Mouse (Mus musculus) right cerebral cortex, adult 2 months (tissue): ENCODE results near the gene Gm21304.
"Not testable (repeated sequence)": the region's sequence is repeated elsewhere in the genome, so short reads cannot be mapped to it uniquely, and the experiment has no call there.

Experiments
- DNase-seq, 2 experiments: peaks; one replicate each; pipeline ENCODE4 v3.0.0; 2021 to 2022; ENCODE audit warnings: low spot score in 2 of 2

Gm21304 gene

DNA sequence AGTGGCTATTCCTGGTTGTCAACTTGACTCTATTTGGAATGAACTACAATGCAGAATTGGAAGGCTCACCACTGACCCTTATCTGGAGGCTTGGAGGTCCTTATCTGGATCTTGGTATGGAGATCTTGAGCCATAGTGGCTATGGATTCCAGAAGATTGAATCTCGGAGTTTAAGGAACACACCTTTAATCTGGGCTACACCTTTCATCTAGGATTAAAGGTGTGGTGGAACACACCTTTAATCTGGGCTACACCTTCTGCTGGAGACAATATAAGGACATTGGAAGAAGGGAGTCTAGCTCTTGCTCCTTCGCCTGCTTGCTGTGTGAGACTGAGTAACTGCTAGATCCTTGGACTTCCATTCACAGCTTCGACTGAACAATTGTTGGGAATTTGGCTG is at the start of gene Gm21304:
Gene Gm21304, plus strand, starts transcription at position 301 of the 400 bp plus-strand sequence.
- not testable (repeated sequence) for DNase-seq

DNA sequence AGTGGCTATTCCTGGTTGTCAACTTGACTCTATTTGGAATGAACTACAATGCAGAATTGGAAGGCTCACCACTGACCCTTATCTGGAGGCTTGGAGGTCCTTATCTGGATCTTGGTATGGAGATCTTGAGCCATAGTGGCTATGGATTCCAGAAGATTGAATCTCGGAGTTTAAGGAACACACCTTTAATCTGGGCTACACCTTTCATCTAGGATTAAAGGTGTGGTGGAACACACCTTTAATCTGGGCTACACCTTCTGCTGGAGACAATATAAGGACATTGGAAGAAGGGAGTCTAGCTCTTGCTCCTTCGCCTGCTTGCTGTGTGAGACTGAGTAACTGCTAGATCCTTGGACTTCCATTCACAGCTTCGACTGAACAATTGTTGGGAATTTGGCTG is 25.6 kb upstream of the Gm21304 start, which contains the start of gene Gm21293:
Gene Gm21293, plus strand, starts transcription at position 301 of the 400 bp plus-strand sequence.
- not testable (repeated sequence) for DNase-seq

DNA sequence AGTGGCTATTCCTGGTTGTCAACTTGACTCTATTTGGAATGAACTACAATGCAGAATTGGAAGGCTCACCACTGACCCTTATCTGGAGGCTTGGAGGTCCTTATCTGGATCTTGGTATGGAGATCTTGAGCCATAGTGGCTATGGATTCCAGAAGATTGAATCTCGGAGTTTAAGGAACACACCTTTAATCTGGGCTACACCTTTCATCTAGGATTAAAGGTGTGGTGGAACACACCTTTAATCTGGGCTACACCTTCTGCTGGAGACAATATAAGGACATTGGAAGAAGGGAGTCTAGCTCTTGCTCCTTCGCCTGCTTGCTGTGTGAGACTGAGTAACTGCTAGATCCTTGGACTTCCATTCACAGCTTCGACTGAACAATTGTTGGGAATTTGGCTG is 17.1 kb upstream of the Gm21304 start, which contains the start of gene Gm6763:
Gene Gm6763, plus strand, starts transcription at position 301 of the 400 bp plus-strand sequence.
- DNase-seq: not testable (repeated sequence)

DNA sequence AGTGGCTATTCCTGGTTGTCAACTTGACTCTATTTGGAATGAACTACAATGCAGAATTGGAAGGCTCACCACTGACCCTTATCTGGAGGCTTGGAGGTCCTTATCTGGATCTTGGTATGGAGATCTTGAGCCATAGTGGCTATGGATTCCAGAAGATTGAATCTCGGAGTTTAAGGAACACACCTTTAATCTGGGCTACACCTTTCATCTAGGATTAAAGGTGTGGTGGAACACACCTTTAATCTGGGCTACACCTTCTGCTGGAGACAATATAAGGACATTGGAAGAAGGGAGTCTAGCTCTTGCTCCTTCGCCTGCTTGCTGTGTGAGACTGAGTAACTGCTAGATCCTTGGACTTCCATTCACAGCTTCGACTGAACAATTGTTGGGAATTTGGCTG is 8.6 kb upstream of the Gm21304 start, which contains the start of gene Gm8764:
Gene Gm8764, plus strand, starts transcription at position 301 of the 400 bp plus-strand sequence.
- not testable (repeated sequence) for DNase-seq

DNA sequence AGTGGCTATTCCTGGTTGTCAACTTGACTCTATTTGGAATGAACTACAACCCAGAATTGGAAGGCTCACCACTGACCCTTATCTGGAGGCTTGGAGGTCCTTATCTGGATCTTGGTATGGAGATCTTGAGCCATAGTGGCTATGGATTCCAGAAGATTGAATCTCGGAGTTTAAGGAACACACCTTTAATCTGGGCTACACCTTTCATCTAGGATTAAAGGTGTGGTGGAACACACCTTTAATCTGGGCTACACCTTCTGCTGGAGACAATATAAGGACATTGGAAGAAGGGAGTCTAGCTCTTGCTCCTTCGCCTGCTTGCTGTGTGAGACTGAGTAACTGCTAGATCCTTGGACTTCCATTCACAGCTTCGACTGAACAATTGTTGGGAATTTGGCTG is 8.4 kb downstream of the Gm21304 start, which contains the start of gene Gm21312:
Gene Gm21312, plus strand, starts transcription at position 301 of the 400 bp plus-strand sequence.
- DNase-seq: not testable (repeated sequence)

DNA sequence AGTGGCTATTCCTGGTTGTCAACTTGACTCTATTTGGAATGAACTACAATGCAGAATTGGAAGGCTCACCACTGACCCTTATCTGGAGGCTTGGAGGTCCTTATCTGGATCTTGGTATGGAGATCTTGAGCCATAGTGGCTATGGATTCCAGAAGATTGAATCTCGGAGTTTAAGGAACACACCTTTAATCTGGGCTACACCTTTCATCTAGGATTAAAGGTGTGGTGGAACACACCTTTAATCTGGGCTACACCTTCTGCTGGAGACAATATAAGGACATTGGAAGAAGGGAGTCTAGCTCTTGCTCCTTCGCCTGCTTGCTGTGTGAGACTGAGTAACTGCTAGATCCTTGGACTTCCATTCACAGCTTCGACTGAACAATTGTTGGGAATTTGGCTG is 16.9 kb downstream of the Gm21304 start, which contains the start of gene Gm20765:
Gene Gm20765, plus strand, starts transcription at position 301 of the 400 bp plus-strand sequence.
- DNase-seq: not testable (repeated sequence)

DNA sequence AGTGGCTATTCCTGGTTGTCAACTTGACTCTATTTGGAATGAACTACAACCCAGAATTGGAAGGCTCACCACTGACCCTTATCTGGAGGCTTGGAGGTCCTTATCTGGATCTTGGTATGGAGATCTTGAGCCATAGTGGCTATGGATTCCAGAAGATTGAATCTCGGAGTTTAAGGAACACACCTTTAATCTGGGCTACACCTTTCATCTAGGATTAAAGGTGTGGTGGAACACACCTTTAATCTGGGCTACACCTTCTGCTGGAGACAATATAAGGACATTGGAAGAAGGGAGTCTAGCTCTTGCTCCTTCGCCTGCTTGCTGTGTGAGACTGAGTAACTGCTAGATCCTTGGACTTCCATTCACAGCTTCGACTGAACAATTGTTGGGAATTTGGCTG is 25.4 kb downstream of the Gm21304 start, which contains the start of gene Gm4340:
Gene Gm4340, plus strand, starts transcription at position 301 of the 400 bp plus-strand sequence.
- not testable (repeated sequence) for DNase-seq

DNA sequence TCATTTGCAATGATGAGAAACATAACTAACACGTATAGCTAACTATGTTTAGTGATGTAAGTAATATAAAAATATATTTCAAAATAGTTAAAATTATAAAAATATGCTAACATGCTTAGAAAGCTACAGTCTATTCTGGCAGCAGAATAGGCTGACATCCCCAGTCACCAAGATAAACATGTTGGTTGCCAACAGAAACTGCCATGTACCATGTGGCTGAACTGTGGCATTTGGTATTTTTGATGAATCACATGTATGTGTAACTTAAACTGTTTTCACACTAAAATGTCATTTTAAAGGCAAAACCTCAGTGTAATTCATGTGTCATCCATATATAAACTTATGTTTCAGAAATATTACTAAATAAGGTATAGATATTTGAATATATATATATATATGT is 41.3 kb downstream of the Gm21304 start:
- no peak for DNase-seq

DNA sequence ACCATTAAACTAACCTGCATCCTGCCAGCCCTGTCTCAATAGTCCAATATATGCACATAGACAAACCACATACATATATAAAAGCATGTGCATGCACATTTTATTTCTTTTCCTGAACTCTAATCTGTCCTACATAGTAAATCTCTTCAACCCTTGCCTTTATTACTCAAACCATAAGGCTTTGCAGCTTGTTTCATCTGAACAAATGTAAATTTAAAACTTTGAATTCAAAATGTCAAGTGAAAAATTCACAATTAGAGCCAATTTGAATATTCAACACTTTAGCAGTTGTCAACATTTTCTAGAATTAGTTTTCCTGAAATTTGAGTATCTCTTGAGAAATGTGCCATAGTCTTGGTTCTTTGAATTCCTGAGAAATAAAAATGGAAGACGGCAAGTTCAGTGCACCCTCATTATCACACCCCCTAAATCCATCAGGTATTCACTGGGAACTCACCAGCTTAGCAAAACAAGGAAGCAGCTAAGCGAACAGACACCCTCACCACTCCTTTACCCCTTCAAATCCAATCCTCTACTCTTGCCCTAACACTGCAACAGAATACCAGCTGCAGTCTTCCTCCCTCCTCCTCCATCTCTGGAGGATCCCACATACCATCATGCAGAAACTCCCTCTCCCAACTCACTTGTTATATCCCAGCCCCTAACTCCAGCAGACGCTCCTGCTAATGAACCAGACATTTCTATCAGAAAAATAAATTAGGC is 42.1 kb downstream of the Gm21304 start:
- no peak for DNase-seq

DNA sequence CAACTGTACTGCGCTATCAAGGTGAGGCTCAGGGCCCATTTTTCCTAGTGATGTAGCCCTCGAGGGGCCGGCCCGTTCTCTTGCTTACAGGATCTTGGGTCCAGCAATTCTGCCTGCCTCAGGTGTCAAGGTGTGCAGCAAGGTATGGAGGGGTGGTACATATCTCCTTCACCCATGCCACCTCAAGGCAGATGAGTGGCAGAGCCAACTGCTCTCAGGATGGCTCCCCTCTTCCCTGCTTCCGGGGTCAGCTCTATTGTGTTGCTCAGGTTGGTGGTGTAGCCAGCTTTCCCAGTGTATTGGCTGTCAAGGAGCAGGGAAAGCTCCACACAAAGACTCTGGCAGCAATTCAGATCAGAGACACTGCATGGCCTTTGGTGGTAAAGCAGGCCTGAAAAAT is 46.2 kb downstream of the Gm21304 start:
- DNase-seq: no peak
